Mouse (Mus musculus) spleen, adult 2 months (tissue): ENCODE results near the gene Gss. TPM values are rescaled to one million over a fixed set of nuclear protein-coding genes. Genes with fewer than 3 reads are reported as not detected.

ENCODE experiments used
- DNase-seq, 2 experiments: peaks; one replicate each; pipeline versions ENCODE4 v3.0.0 to v3.0.0-alpha.2; 2012 to 2021; ENCODE audit warnings: low spot score in 2 of 2, low read depth in 1 of 2
- H3K27ac ChIP-seq: fragments of 200-500 bp; 2 replicates; pipeline ENCODE4 v1.5.1; 2012; ENCODE audit warnings: low read length, inconsistent platforms; ENCODE audit not compliant: insufficient read depth
- H3K27me3 ChIP-seq: fragments of 200-500 bp; 2 replicates; pipeline ENCODE4 v1.6.1; 2012; ENCODE audit warnings: mild to moderate bottlenecking, moderate library complexity, low read length, inconsistent platforms; ENCODE audit not compliant: control insufficient read depth, insufficient read depth
- H3K36me3 ChIP-seq: fragments of 200-500 bp; 2 replicates; pipeline ENCODE4 v1.6.1; 2012; ENCODE audit warnings: mild to moderate bottlenecking, low read length, inconsistent platforms; ENCODE audit not compliant: control insufficient read depth, insufficient read depth
- H3K4me1 ChIP-seq: fragments of 200-500 bp; 2 replicates; pipeline ENCODE4 v1.6.1; 2011; ENCODE audit warnings: inconsistent platforms; ENCODE audit not compliant: control insufficient read depth, insufficient read depth, insufficient read length
- H3K4me3 ChIP-seq: fragments of 200-500 bp; 2 replicates; pipeline ENCODE4 v1.5.1; 2011; ENCODE audit warnings: mild to moderate bottlenecking, inconsistent platforms; ENCODE audit not compliant: insufficient read depth, insufficient read length; ENCODE audit errors: extremely low read depth
- CTCF ChIP-seq: fragments of 200-500 bp; IDR thresholded peaks from 2 replicates; pipeline ENCODE4 v1.5.1; 2011; ENCODE audit warnings: mild to moderate bottlenecking, inconsistent platforms; ENCODE audit not compliant: insufficient read depth, insufficient read length, insufficient replicate concordance; ENCODE audit errors: extremely low read depth
- POLR2A ChIP-seq: fragments of 200-500 bp; IDR thresholded peaks from 2 replicates; pipeline ENCODE4 v1.6.1; 2011; ENCODE audit warnings: low read depth, low read length, inconsistent platforms
- WGBS: fragments of 180-500 bp; shearing (Covaris S2); methylation state at CpG from one replicate; pipeline ENCODE4 v1.1.7; 2018; 5-methylcytosine and 5-hydroxymethylcytosine counted together
- polyA plus RNA-seq: library from polyadenylated mRNA; depleted of rRNA; stranded (reverse); fragments of >200 nt; gene quantifications from 2 replicates; pipeline ENCODE4 v1.2.3, GENCODE M21; 2012

Gene Gss
- polyA plus RNA-seq, 1 experiment: 9.9 TPM

GRCm38 (mm10) chr2:155576656-155577055, 16.0 kb downstream of the Gss start:
- Histone ChIP-seq H3K36me3 (no peaks in the 10 kb centered on the region; the same call in 1 of the 2 replicates), H3K27me3 (no peaks in the 10 kb centered on the region), H3K4me1 (no peaks in the 10 kb centered on the region), H3K4me3 (no peak overlapping the region), H3K27ac (no peak overlapping the region)
- no peak for DNase-seq
- 96% methylated on average over 9 of the region's 9 CpGs for WGBS
- TF ChIP-seq CTCF: no peak
- TF ChIP-seq POLR2A: no peak

GRCm38 (mm10) chr2:155574700-155575099, 17.9 kb downstream of the Gss start:
- H3K36me3 ChIP-seq: 0 out of 2 replicates have a peak, but pooled peaks cover 1% of the 10 kb centered on the region
- 93% methylated on average over 4 of the region's 4 CpGs for WGBS
- H3K4me3 ChIP-seq: no peak overlapping the region
- DNase-seq: no peak
- TF ChIP-seq CTCF (no peak), POLR2A (no peak)
- no peaks in the 10 kb centered on the region for H3K4me1 ChIP-seq
- H3K27me3 ChIP-seq: no peaks in the 10 kb centered on the region
- H3K27ac ChIP-seq: no peak overlapping the region

- H3K36me3 ChIP-seq: 0 out of 2 replicates have a peak, but pooled peaks cover 1% of the 10 kb centered on the region
- 97% methylated on average over 7 of the region's 7 CpGs for WGBS
- H3K27me3 ChIP-seq: no peaks in the 10 kb centered on the region
- no peak overlapping the region for H3K27ac ChIP-seq
- H3K4me1 ChIP-seq: no peaks in the 10 kb centered on the region
- H3K4me3 ChIP-seq: no peak overlapping the region
- no peak for DNase-seq
- no peak for TF ChIP-seq CTCF
- TF ChIP-seq POLR2A: no peak
These were observed 18.6 kb downstream of the Gss start for GRCm38 (mm10) chr2:155573996-155574395.

- no peak for DNase-seq
- no peaks in the 10 kb centered on the region for H3K27me3 ChIP-seq
- H3K4me3 ChIP-seq: no peak overlapping the region
- 93% methylated on average over 9 of the region's 9 CpGs for WGBS
- no peaks in the 10 kb centered on the region for H3K4me1 ChIP-seq
- TF ChIP-seq CTCF: no peak
- TF ChIP-seq POLR2A: no peak
- H3K36me3 ChIP-seq: 0 out of 2 replicates have a peak, but pooled peaks cover 1% of the 10 kb centered on the region
- no peak overlapping the region for H3K27ac ChIP-seq
These were observed 19.6 kb downstream of the Gss start for GRCm38 (mm10) chr2:155573001-155573400.

GRCm38 (mm10) chr2:155569223-155569807, 23.3 kb downstream of the Gss start:
- no peak overlapping the region for H3K4me3 ChIP-seq
- H3K4me1 ChIP-seq: no peaks in the 10 kb centered on the region
- WGBS: 78% methylated on average over 3 of the region's 3 CpGs
- no peak overlapping the region for H3K27ac ChIP-seq
- TF ChIP-seq CTCF (no peak), POLR2A (no peak)
- H3K36me3 ChIP-seq: 0 out of 2 replicates have a peak, but pooled peaks cover 1% of the 10 kb centered on the region
- H3K27me3 ChIP-seq: no peaks in the 10 kb centered on the region
- no peak for DNase-seq

- TF ChIP-seq POLR2A (no peak), CTCF (no peak)
- DNase-seq: no peak
- Histone ChIP-seq H3K36me3 (0 out of 2 replicates have a peak, but pooled peaks cover 1% of the 10 kb centered on the region), H3K4me3 (no peak overlapping the region), H3K27ac (no peak overlapping the region), H3K4me1 (no peaks in the 10 kb centered on the region), H3K27me3 (no peaks in the 10 kb centered on the region)
- 80% methylated on average over 5 of the region's 5 CpGs for WGBS
These were observed 24.9 kb downstream of the Gss start for GRCm38 (mm10) chr2:155567751-155568150.

GRCm38 (mm10) chr2:155562934-155563333, 29.7 kb downstream of the Gss start:
- H3K36me3 ChIP-seq: peaks cover 1% of the 10 kb centered on the region; the same call in 1 of the 2 replicates
- H3K4me1 ChIP-seq: no peaks in the 10 kb centered on the region
- WGBS: 74% methylated on average over 4 of the region's 4 CpGs

More at GRCm38 (mm10) chr2:155562934-155563333, 29.7 kb downstream of the Gss start:
- Histone ChIP-seq H3K4me3 (no peak overlapping the region), H3K27me3 (no peaks in the 10 kb centered on the region), H3K27ac (no peak overlapping the region)
- TF ChIP-seq POLR2A: no peak
- no peak for TF ChIP-seq CTCF
- DNase-seq: no peak
